Comparison of ENCODE assay signal across 18 mouse cellular contexts in genomic region chr2:62907688-62908087, GRCm38 (mm10).
"Had no signal": no experiment of that assay in that cellular context is flagged by ENCODE, and none has a peak within 500 bp of the region (broad histone marks: within the 10 kb centered on the region; RNA-seq: fewer than 3 reads in every experiment).

No protein-coding gene starts in this region.

- DNase-seq: kidney, adult 18-20 months; liver; liver, postnatal 0 days; lung, embryonic 14.5 days; right cerebral cortex, adult 18-20 months; right cerebral cortex, postnatal 14 days; right cerebral cortex, postnatal 4 days; thymus, postnatal 25 days had no signal

- H3K4me2 ChIP-seq: hindbrain, embryonic 15.5 days; limb, embryonic 13.5 days; lung, embryonic 14.5 days; midbrain, embryonic 12.5 days; midbrain, embryonic 15.5 days; neural tube, embryonic 12.5 days; neural tube, embryonic 15.5 days had no signal

- H3K27ac ChIP-seq: hindbrain, embryonic 15.5 days; limb, embryonic 10.5 days; limb, embryonic 13.5 days; liver, embryonic 14.5 days; macrophage; midbrain, embryonic 12.5 days; midbrain, embryonic 15.5 days; neural tube, embryonic 12.5 days; neural tube, embryonic 15.5 days had no signal

- H3K9me3 ChIP-seq: hindbrain, embryonic 15.5 days; limb, embryonic 10.5 days; limb, embryonic 13.5 days; midbrain, embryonic 12.5 days; midbrain, embryonic 15.5 days; neural tube, embryonic 12.5 days; neural tube, embryonic 15.5 days had no signal

- H3K4me3 ChIP-seq: hindbrain, embryonic 15.5 days; limb, embryonic 10.5 days; limb, embryonic 13.5 days; midbrain, embryonic 12.5 days; midbrain, embryonic 15.5 days; neural tube, embryonic 12.5 days; neural tube, embryonic 15.5 days had no signal

- H3K27me3 ChIP-seq: hindbrain, embryonic 15.5 days; limb, embryonic 13.5 days; midbrain, embryonic 12.5 days; midbrain, embryonic 15.5 days; neural tube, embryonic 12.5 days; neural tube, embryonic 15.5 days had no signal

- H3K4me1 ChIP-seq: hindbrain, embryonic 15.5 days; limb, embryonic 10.5 days; limb, embryonic 13.5 days; midbrain, embryonic 12.5 days; midbrain, embryonic 15.5 days; neural tube, embryonic 12.5 days; neural tube, embryonic 15.5 days had no signal

- ATAC-seq: liver, postnatal 0 days; lung, postnatal 0 days; midbrain, embryonic 15.5 days had no signal

- H3K9ac ChIP-seq: hindbrain, embryonic 15.5 days; limb, embryonic 13.5 days; liver, embryonic 14.5 days; liver, postnatal 0 days; lung, embryonic 14.5 days; midbrain, embryonic 12.5 days; midbrain, embryonic 15.5 days; neural tube, embryonic 12.5 days; neural tube, embryonic 15.5 days had no signal

- H3K36me3 ChIP-seq: hindbrain, embryonic 15.5 days; limb, embryonic 10.5 days; limb, embryonic 13.5 days; midbrain, embryonic 12.5 days; midbrain, embryonic 15.5 days; neural tube, embryonic 12.5 days; neural tube, embryonic 15.5 days had no signal
